Mouse (Mus musculus) B cell, adult 2 months (primary cell): ENCODE data around the gene Nr1d1.
A peak's percentile ranks its signal among the peaks of the same experiment; 100 is the strongest.
"Not testable (repeated sequence)": the region's sequence is repeated elsewhere in the genome, so short reads cannot be mapped to it uniquely, and the experiment has no call there.

Experiments used
- DNase-seq, 2 experiments: peaks; one replicate each; pipeline ENCODE4 v3.0.0; 2022

Gene Nr1d1

GRCm38 (mm10) chr11:98750351-98751201 lies 24.6 kb downstream of the Nr1d1 start:
- DNase-seq: no peak

GRCm38 (mm10) chr11:98749716-98750115 lies 25.4 kb downstream of the Nr1d1 start:
- DNase-seq: no peak

- peak; percentile 43 for DNase-seq
These were observed 26.4 kb downstream of the Nr1d1 start for GRCm38 (mm10) chr11:98748506-98749416.

GRCm38 (mm10) chr11:98747804-98748505 lies 27.2 kb downstream of the Nr1d1 start:
- no peak for DNase-seq

GRCm38 (mm10) chr11:98746855-98747693 lies 28.1 kb downstream of the Nr1d1 start:
- peak; percentile 67 to 68 for DNase-seq

- DNase-seq: peak in 1 of 2 experiments; percentile 32
These were observed 28.9 kb downstream of the Nr1d1 start for GRCm38 (mm10) chr11:98745932-98746853.

GRCm38 (mm10) chr11:98744456-98745019 lies 30.6 kb downstream of the Nr1d1 start:
- DNase-seq: no peak

GRCm38 (mm10) chr11:98743655-98744345 lies 31.3 kb downstream of the Nr1d1 start:
- DNase-seq: no peak

GRCm38 (mm10) chr11:98742397-98743291 lies 32.5 kb downstream of the Nr1d1 start:
- DNase-seq: peak in 1 of 2 experiments; percentile 15

GRCm38 (mm10) chr11:98741622-98742396 lies 33.3 kb downstream of the Nr1d1 start:
- DNase-seq: peak; percentile 80 to 83

- peak in 1 of 2 experiments; percentile 12 for DNase-seq
These were observed 34.0 kb downstream of the Nr1d1 start for GRCm38 (mm10) chr11:98741051-98741620.

- peak; percentile 32 to 44 for DNase-seq
These were observed 34.6 kb downstream of the Nr1d1 start, which contains the start of gene Thra for GRCm38 (mm10) chr11:98740393-98741050. Thra (plus strand) TSS chr11:98740638.

- DNase-seq: no peak
These were observed 35.1 kb downstream of the Nr1d1 start for GRCm38 (mm10) chr11:98740026-98740392.

GRCm38 (mm10) chr11:98738925-98739324 lies 36.2 kb downstream of the Nr1d1 start:
- no peak for DNase-seq

- DNase-seq: no peak
These were observed 36.7 kb downstream of the Nr1d1 start for GRCm38 (mm10) chr11:98738428-98738911.

GRCm38 (mm10) chr11:98737220-98737619 lies 37.9 kb downstream of the Nr1d1 start:
- DNase-seq: not testable (repeated sequence)

GRCm38 (mm10) chr11:98736176-98736575 lies 39.0 kb downstream of the Nr1d1 start:
- DNase-seq: no peak
